8 mouse cellular contexts compared by ENCODE assay signal in the genomic region with DNA sequence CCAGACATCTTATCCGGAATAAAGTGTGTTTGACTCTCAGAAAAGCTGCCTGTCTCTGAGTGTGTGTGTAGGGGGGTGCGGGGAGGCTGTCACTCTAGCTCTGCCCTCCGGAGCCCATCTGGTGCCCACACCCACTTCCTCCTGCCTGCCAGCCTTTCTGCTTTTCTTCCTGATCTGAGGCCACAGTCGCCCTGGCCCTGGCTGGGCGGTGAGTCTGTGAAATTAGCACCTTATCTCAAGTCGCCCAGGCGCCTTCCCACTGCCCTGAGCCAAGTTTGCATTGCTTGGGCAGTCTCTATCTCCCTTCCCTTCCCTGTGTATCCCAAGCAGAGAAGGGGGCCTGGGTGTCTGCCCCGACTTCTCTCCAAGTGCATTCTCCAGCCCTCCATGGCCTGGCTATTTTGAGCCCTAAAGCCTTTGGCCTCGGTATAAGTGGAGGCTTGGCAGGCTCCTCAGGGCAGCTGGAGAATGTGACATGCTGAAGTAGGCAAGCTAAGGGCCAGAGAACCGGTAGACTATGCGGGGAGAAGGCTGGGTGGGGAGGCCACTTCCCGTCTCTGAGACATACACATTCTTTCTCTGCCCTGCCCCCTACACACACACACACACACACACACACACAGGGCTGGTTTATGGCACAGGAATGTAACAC. TPM values are rescaled to one million over a fixed set of nuclear protein-coding genes. Genes with fewer than 3 reads are reported as not detected.
A peak's percentile ranks its signal among the peaks of the same experiment; 100 is the strongest.
DNase-seq lines count a peak whose midpoint lies in the region; ATAC-seq and TF ChIP-seq lines count a peak whose summit lies in the region.

No protein-coding gene starts in this region.

- peak overlapping the region; percentile 99 for H3K27ac ChIP-seq in intestine, embryonic 15.5 days
- H3K27ac ChIP-seq in olfactory bulb, adult 2 months (ENCODE audit: insufficient read depth, low read depth, low read length): peak overlapping the region; percentile 27

- peak overlapping the region; percentile 45 for H3K4me2 ChIP-seq in intestine, embryonic 15.5 days (replicated peaks)

- no peak overlapping the region for H3K4me3 ChIP-seq in intestine, embryonic 15.5 days (replicated peaks)
- H3K4me3 ChIP-seq in lung, adult 2 months (replicated peaks; ENCODE audit: extremely low read depth, low read depth, low read length): no peak overlapping the region
- H3K4me3 ChIP-seq in olfactory bulb, adult 2 months (ENCODE audit: insufficient read depth, low read depth, low read length): no peak overlapping the region

- WGBS in intestine, embryonic 15.5 days: 12% methylated on average over 12 of the region's 12 CpGs
- WGBS in lung, adult 2 months: 3% methylated on average over 12 of the region's 12 CpGs
- WGBS in olfactory bulb, adult 2 months: 30% methylated on average over 12 of the region's 12 CpGs

- no peaks in the 10 kb centered on the region for H3K36me3 ChIP-seq in intestine, embryonic 15.5 days

- peaks cover 52% of the 10 kb centered on the region for H3K4me1 ChIP-seq in intestine, embryonic 15.5 days (replicated peaks)
- H3K4me1 ChIP-seq in lung, adult 2 months (ENCODE audit: control insufficient read depth, insufficient read depth, low read length): peaks cover 49% of the 10 kb centered on the region
- H3K4me1 ChIP-seq in olfactory bulb, adult 2 months (ENCODE audit: control insufficient read depth, insufficient read depth, low read length): peaks cover 35% of the 10 kb centered on the region

- ATAC-seq in granulocyte monocyte progenitor cell, adult 5-6 weeks (replicated peaks; ENCODE audit: poor library complexity, severe bottlenecking): peak; percentile 76
- peak; percentile 79 for ATAC-seq in intestine, embryonic 15.5 days

- H3K9ac ChIP-seq in intestine, embryonic 15.5 days: peak overlapping the region; percentile 29

- DNase-seq in B cell, adult 2 months: peak; percentile 62 to 65
- peak; percentile 86 for DNase-seq in MEL-GATA-1-ER (ENCODE audit: extremely low read depth, low read depth)
- DNase-seq in cerebellum, postnatal 25 days: peak; percentile 76 to 79
- DNase-seq in lung, adult 2 months: peak; percentile 80
- DNase-seq in frontal cortex, postnatal 10 days (ENCODE audit: low spot score in 2 of 2): no peak

- H3K9me3 ChIP-seq in intestine, embryonic 15.5 days: no peaks in the 10 kb centered on the region

- no peaks in the 10 kb centered on the region for H3K27me3 ChIP-seq in intestine, embryonic 15.5 days (replicated peaks)

- peak; percentile 75; the same call in 1 of the 2 replicates for TF ChIP-seq POLR2A in lung, adult 2 months (IDR thresholded peaks at IDR 0.05; ENCODE audit: borderline replicate concordance, extremely low read depth, low read depth, low read length)
- TF ChIP-seq POLR2A in olfactory bulb, adult 2 months (IDR thresholded peaks at IDR 0.05; ENCODE audit: insufficient read depth, low read depth, low read length): no peak

- no peak for TF ChIP-seq CTCF in lung, adult 2 months (IDR thresholded peaks at IDR 0.05; ENCODE audit: insufficient read depth, low read length)
- no peak for TF ChIP-seq CTCF in olfactory bulb, adult 2 months (IDR thresholded peaks at IDR 0.05; ENCODE audit: insufficient read depth, low read depth, low read length)

RNA-seq across cellular contexts. Expression of gene Naglu, which starts 6.0 kb away (rescaled TPM):
- total RNA-seq in granulocyte monocyte progenitor cell, adult 5-6 weeks (2014; fragmentation: Nextera tagmentation): 9.3 and 15.7 TPM in 2 replicates
- 12.7 and 13.7 TPM in 2 replicates for total RNA-seq in granulocyte monocyte progenitor cell, adult 5-6 weeks (2017)
- polyA plus RNA-seq in intestine, embryonic 15.5 days (2015; fragmentation: Nextera tagmentation; extraction: Ambion mirVana): 14.9 and 16.4 TPM in 2 replicates
- 32.2 and 33.5 TPM in 2 replicates for polyA plus RNA-seq in lung, adult 2 months (2012; rRNA removed)
- polyA plus RNA-seq in olfactory bulb, adult 2 months (2012; ENCODE audit: insufficient read depth, insufficient read length, low replicate concordance, missing spikeins): not detected in 2 replicates

RNA-seq across cellular contexts. Expression of gene Hsd17b1, which starts 14.4 kb away (rescaled TPM):
- total RNA-seq in granulocyte monocyte progenitor cell, adult 5-6 weeks (2014; fragmentation: Nextera tagmentation): 1.5 and 12.9 TPM in 2 replicates
- 7.4 and 8.2 TPM in 2 replicates for total RNA-seq in granulocyte monocyte progenitor cell, adult 5-6 weeks (2017)
- polyA plus RNA-seq in intestine, embryonic 15.5 days (2015; fragmentation: Nextera tagmentation; extraction: Ambion mirVana): not detected in 2 replicates
- polyA plus RNA-seq in lung, adult 2 months (2012; rRNA removed): 0.17 and 0.29 TPM in 2 replicates
- polyA plus RNA-seq in olfactory bulb, adult 2 months (2012; ENCODE audit: insufficient read depth, insufficient read length, low replicate concordance, missing spikeins): not detected in 2 replicates

RNA-seq across cellular contexts. Expression of gene Coasy, which starts 18.6 kb away (rescaled TPM):
- total RNA-seq in granulocyte monocyte progenitor cell, adult 5-6 weeks (2014; fragmentation: Nextera tagmentation): 26.8 and 35.8 TPM in 2 replicates
- 30.5 and 32.2 TPM in 2 replicates for total RNA-seq in granulocyte monocyte progenitor cell, adult 5-6 weeks (2017)
- polyA plus RNA-seq in intestine, embryonic 15.5 days (2015; fragmentation: Nextera tagmentation; extraction: Ambion mirVana): 41.8 and 43.9 TPM in 2 replicates
- 40.2 and 43.9 TPM in 2 replicates for polyA plus RNA-seq in lung, adult 2 months (2012; rRNA removed)
- polyA plus RNA-seq in olfactory bulb, adult 2 months (2012; ENCODE audit: insufficient read depth, insufficient read length, low replicate concordance, missing spikeins): not detected in 2 replicates

RNA-seq across cellular contexts. Expression of gene Mlx, which starts 23.3 kb away (rescaled TPM):
- total RNA-seq in granulocyte monocyte progenitor cell, adult 5-6 weeks (2014; fragmentation: Nextera tagmentation): 76.1 and 81.6 TPM in 2 replicates
- 68.2 and 82.4 TPM in 2 replicates for total RNA-seq in granulocyte monocyte progenitor cell, adult 5-6 weeks (2017)
- polyA plus RNA-seq in intestine, embryonic 15.5 days (2015; fragmentation: Nextera tagmentation; extraction: Ambion mirVana): 65.0 and 65.4 TPM in 2 replicates
- polyA plus RNA-seq in lung, adult 2 months (2012; rRNA removed): 25.5 and 47.0 TPM in 2 replicates
- polyA plus RNA-seq in olfactory bulb, adult 2 months (2012; ENCODE audit: insufficient read depth, insufficient read length, low replicate concordance, missing spikeins): not detected in 2 replicates

RNA-seq across cellular contexts. Expression of gene Psmc3ip, which starts 31.4 kb away (rescaled TPM):
- total RNA-seq in granulocyte monocyte progenitor cell, adult 5-6 weeks (2014; fragmentation: Nextera tagmentation): 51.8 and 62.8 TPM in 2 replicates
- total RNA-seq in granulocyte monocyte progenitor cell, adult 5-6 weeks (2017): 42.9 and 63.5 TPM in 2 replicates
- polyA plus RNA-seq in intestine, embryonic 15.5 days (2015; fragmentation: Nextera tagmentation; extraction: Ambion mirVana): 22.6 and 23.4 TPM in 2 replicates
- polyA plus RNA-seq in lung, adult 2 months (2012; rRNA removed): 1.5 and 2.1 TPM in 2 replicates
- polyA plus RNA-seq in olfactory bulb, adult 2 months (2012; ENCODE audit: insufficient read depth, insufficient read length, low replicate concordance, missing spikeins): not detected in 2 replicates

Comparison
In these comparisons a context has a peak if more than half of its experiments do, and no peak if none do; other contexts are left out.
1. DNase-seq: peak in B cell, adult 2 months (2 of 2), MEL-GATA-1-ER (single experiment), cerebellum, postnatal 25 days (2 of 2) and lung, adult 2 months (single experiment); none in frontal cortex, postnatal 10 days (0 of 2).
2. RNA of gene Naglu, which starts 6.0 kb away (polyA plus RNA-seq): 32.2 to 33.5 TPM in lung, adult 2 months and 14.9 to 16.4 TPM in intestine, embryonic 15.5 days; not detected in olfactory bulb, adult 2 months; every median in the first group is over 10 times any median in the second.
3. RNA of gene Coasy, which starts 18.6 kb away (polyA plus RNA-seq): 40.2 to 43.9 TPM in lung, adult 2 months and 41.8 to 43.9 TPM in intestine, embryonic 15.5 days; not detected in olfactory bulb, adult 2 months; every median in the first group is over 10 times any median in the second.